In the genomic region with DNA sequence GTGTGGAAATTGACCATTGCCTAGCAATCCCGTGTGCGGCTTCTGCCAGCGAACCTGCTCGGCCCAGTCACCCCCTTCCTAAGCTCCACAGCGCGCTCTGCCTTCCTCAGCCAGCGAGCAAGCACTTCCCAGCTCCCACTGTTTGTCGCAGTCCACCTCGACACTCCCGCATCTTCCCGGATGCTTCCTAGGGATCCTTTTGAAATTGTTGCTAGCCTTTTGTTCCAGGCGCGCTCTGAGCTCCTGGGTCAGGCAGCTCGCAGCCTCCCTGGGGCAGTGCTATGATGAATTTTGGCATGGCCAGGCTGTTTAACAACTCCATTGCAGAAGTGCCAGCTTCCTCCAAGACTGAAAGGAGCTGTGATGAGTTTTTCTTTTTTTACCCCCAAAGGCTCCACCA, we compare ENCODE assay signal across 9 mouse cellular contexts.
DNase-seq lines count a peak whose midpoint lies in the region; ATAC-seq lines count a peak whose summit lies in the region.
"Had no signal": no experiment of that assay in that cellular context is flagged by ENCODE, and none has a peak within 500 bp of the region (broad histone marks: within the 10 kb centered on the region; RNA-seq: fewer than 3 reads in every experiment).

No protein-coding gene starts in this region.

- peak overlapping the region; percentile 47; the same call in 1 of the 2 replicates for H3K9ac ChIP-seq in heart, embryonic 13.5 days
- H3K9ac ChIP-seq in limb, embryonic 12.5 days (replicated peaks), result peak overlapping the region; percentile 38
- H3K9ac ChIP-seq in stomach, embryonic 15.5 days, result no peak overlapping the region

- H3K27ac ChIP-seq in heart, embryonic 13.5 days (replicated peaks), result no peak overlapping the region
- H3K27ac ChIP-seq in forebrain, embryonic 10.5 days, result peak overlapping the region; percentile 85
- H3K27ac ChIP-seq in limb, embryonic 12.5 days, result peak overlapping the region; percentile 77
- no peak overlapping the region for H3K27ac ChIP-seq in stomach, embryonic 15.5 days

- peak overlapping the region; percentile 64 for H3K4me2 ChIP-seq in heart, embryonic 13.5 days
- peak overlapping the region; percentile 53 for H3K4me2 ChIP-seq in limb, embryonic 12.5 days
- H3K4me2 ChIP-seq in stomach, embryonic 15.5 days, result peak overlapping the region; percentile 35

- no peak for DNase-seq in heart, postnatal 36 days
- peak; percentile 20 for DNase-seq in Muller cell, postnatal 12 days (ENCODE audit: inconsistent ontology term)
- peak; percentile 49 for DNase-seq in forebrain, embryonic 10.5 days (ENCODE audit: extremely low spot score, low spot score)
- no peak for DNase-seq in urinary bladder, postnatal 25 days (ENCODE audit: low spot score)

- H3K4me1 ChIP-seq in heart, embryonic 13.5 days, result peaks cover 16% of the 10 kb centered on the region
- peaks cover 60% of the 10 kb centered on the region for H3K4me1 ChIP-seq in forebrain, embryonic 10.5 days
- H3K4me1 ChIP-seq in limb, embryonic 12.5 days (replicated peaks), result peaks cover 54% of the 10 kb centered on the region
- H3K4me1 ChIP-seq in stomach, embryonic 15.5 days, result no peaks in the 10 kb centered on the region

- no peaks in the 10 kb centered on the region for H3K9me3 ChIP-seq in heart, embryonic 13.5 days
- no peaks in the 10 kb centered on the region for H3K9me3 ChIP-seq in forebrain, embryonic 10.5 days
- peaks cover 6% of the 10 kb centered on the region; the same call in 1 of the 2 replicates for H3K9me3 ChIP-seq in limb, embryonic 12.5 days
- no peaks in the 10 kb centered on the region for H3K9me3 ChIP-seq in stomach, embryonic 15.5 days

- H3K4me3 ChIP-seq in heart, embryonic 13.5 days, result peak overlapping the region; percentile 37
- peak overlapping the region; percentile 46 for H3K4me3 ChIP-seq in forebrain, embryonic 10.5 days
- H3K4me3 ChIP-seq in limb, embryonic 12.5 days (replicated peaks), result peak overlapping the region; percentile 21
- H3K4me3 ChIP-seq in stomach, embryonic 15.5 days (replicated peaks), result no peak overlapping the region

- no peak for ATAC-seq in heart, embryonic 13.5 days (ENCODE audit: extremely low read depth, insufficient number of reproducible peaks, low FRiP score, low TSS enrichment)
- no peak for ATAC-seq in limb, embryonic 12.5 days (ENCODE audit: insufficient number of reproducible peaks, insufficient read depth, low FRiP score, low TSS enrichment, low read depth)
- ATAC-seq in stomach, embryonic 15.5 days (ENCODE audit: insufficient read depth, low FRiP score, low read depth), result no peak
- ATAC-seq in CD4-positive, CD25-positive, alpha-beta regulatory T cell, adult 4 months, result no peak
- ATAC-seq: Patski had no signal

- intact Hi-C loops in heart, postnatal 36 days (cut with DNase I), result no loop called here

- peaks cover 12% of the 10 kb centered on the region; the same call in 1 of the 2 replicates for H3K27me3 ChIP-seq in heart, embryonic 13.5 days (replicated peaks)
- peaks cover 6% of the 10 kb centered on the region; the same call in 1 of the 2 replicates for H3K27me3 ChIP-seq in forebrain, embryonic 10.5 days (ENCODE audit: poor library complexity, severe bottlenecking)
- no peaks in the 10 kb centered on the region for H3K27me3 ChIP-seq in limb, embryonic 12.5 days
- no peaks in the 10 kb centered on the region for H3K27me3 ChIP-seq in stomach, embryonic 15.5 days (replicated peaks)

- 1% methylated on average over 14 of the region's 14 CpGs for WGBS in heart, embryonic 13.5 days
- WGBS in forebrain, embryonic 10.5 days, result under 1% methylated on average over 14 of the region's 14 CpGs
- 2% methylated on average over 14 of the region's 14 CpGs for WGBS in limb, embryonic 12.5 days
- 7% methylated on average over 14 of the region's 14 CpGs for WGBS in stomach, embryonic 15.5 days

- no peaks in the 10 kb centered on the region for H3K36me3 ChIP-seq in heart, embryonic 13.5 days
- no peaks in the 10 kb centered on the region for H3K36me3 ChIP-seq in forebrain, embryonic 10.5 days (replicated peaks)
- H3K36me3 ChIP-seq in limb, embryonic 12.5 days, result no peaks in the 10 kb centered on the region
- no peaks in the 10 kb centered on the region for H3K36me3 ChIP-seq in stomach, embryonic 15.5 days

Comparison
In these comparisons a context has a peak if more than half of its experiments do, and no peak if none do; other contexts are left out.
1. H3K27ac ChIP-seq: peak in forebrain, embryonic 10.5 days (single experiment) and limb, embryonic 12.5 days (single experiment); none in heart, embryonic 13.5 days (single experiment) and stomach, embryonic 15.5 days (single experiment).
2. DNase-seq: peak in Muller cell, postnatal 12 days (single experiment) and forebrain, embryonic 10.5 days (single experiment); none in heart, postnatal 36 days (0 of 2) and urinary bladder, postnatal 25 days (single experiment).
3. Peak in every context shown above with its lines, with median percentiles within 50 percentile points of each other: H3K4me2 ChIP-seq.